1 mouse cellular context compared by ENCODE assay signal in genomic region chr2:167613335-167613734, GRCm38 (mm10).
TF ChIP-seq lines count a peak whose summit lies in the region.

No protein-coding gene starts in this region.

TF ChIP-seq in MEL, 35 proteins besides CTCF, POLR2A, EP300 and RAD21:
- TF ChIP-seq ZNF384 (IDR thresholded peaks at IDR 0.05; ENCODE audit: low read depth, low read length) (0 out of 2 replicates have a peak, but pooled peaks have one; percentile 18), SMC3 (IDR thresholded peaks at IDR 0.05; ENCODE audit: low read depth, low read length) (peak; percentile 9; the same call in 1 of the 2 replicates)
